Mouse (Mus musculus) forebrain, embryonic 11.5 days (tissue): ENCODE data around the gene Cfap45. TPM values are rescaled to one million over a fixed set of nuclear protein-coding genes. Genes with fewer than 3 reads are reported as not detected.

Experiments
- ATAC-seq: fragments of 200-750 bp; cut with Nextera tagmentation; replicated peaks from 2 replicates; pipeline ENCODE4 v1.8.0; 2017; ENCODE audit warnings: moderate TSS enrichment; ENCODE audit not compliant: low FRiP score
- DNase-seq: peaks from one replicate; pipeline ENCODE4 v3.0.0-alpha.2; 2017; ENCODE audit warnings: low spot score
- H3K27ac ChIP-seq: fragments of 300-500 bp; sonication (generic); 2 replicates; pipeline ENCODE4 v1.5.1; 2014; ENCODE audit warnings: low read depth, low read length
- H3K27me3 ChIP-seq: fragments of 300-500 bp; sonication (generic); 2 replicates; pipeline ENCODE4 v1.6.1; 2014; ENCODE audit warnings: mild to moderate bottlenecking, low read length, mixed read lengths; ENCODE audit not compliant: control insufficient read depth, insufficient read depth
- H3K36me3 ChIP-seq: fragments of 300-500 bp; sonication (generic); 2 replicates; pipeline ENCODE4 v1.6.1; 2014; ENCODE audit warnings: mild to moderate bottlenecking, low read length, moderate library complexity, mixed read lengths; ENCODE audit not compliant: control insufficient read depth, insufficient read depth
- H3K4me1 ChIP-seq: fragments of 300-500 bp; sonication (generic); replicated peaks from 2 replicates; pipeline ENCODE4 v1.6.1; 2014; ENCODE audit warnings: low read length, mixed read lengths; ENCODE audit not compliant: control insufficient read depth, insufficient read depth
- H3K4me2 ChIP-seq: fragments of 300-500 bp; sonication (generic); 2 replicates; pipeline ENCODE4 v1.6.1; 2014; ENCODE audit warnings: low read depth, mild to moderate bottlenecking, low read length, moderate library complexity, mixed read lengths; ENCODE audit not compliant: severe bottlenecking
- H3K4me3 ChIP-seq: fragments of 300-500 bp; sonication (generic); 2 replicates; pipeline ENCODE4 v1.5.1; 2014; ENCODE audit warnings: low read depth, low read length
- H3K9ac ChIP-seq: fragments of 300-500 bp; sonication (generic); 2 replicates; pipeline ENCODE4 v1.6.1; 2014; ENCODE audit warnings: low read length
- H3K9me3 ChIP-seq: fragments of 300-500 bp; sonication (generic); 2 replicates; pipeline ENCODE4 v1.6.1; 2016; ENCODE audit warnings: low read length, mixed read lengths; ENCODE audit not compliant: control insufficient read depth
- WGBS: fragments of 180-500 bp; shearing (Covaris S2); extraction: QIAGEN DNeasy Blood & Tissue Kit; methylation state at CpG from one replicate; pipeline ENCODE4 v1.1.7; 2014; 5-methylcytosine and 5-hydroxymethylcytosine counted together
- polyA plus RNA-seq: library from polyadenylated mRNA; unstranded; fragments of >200 nt; fragmentation: Nextera tagmentation; extraction: Ambion mirVana; gene quantifications from 2 replicates; pipeline ENCODE4 v1.2.1, GENCODE M21; 2014

Cfap45 gene
- polyA plus RNA-seq, 1 experiment from 2014 or later: 1.2 TPM

DNA sequence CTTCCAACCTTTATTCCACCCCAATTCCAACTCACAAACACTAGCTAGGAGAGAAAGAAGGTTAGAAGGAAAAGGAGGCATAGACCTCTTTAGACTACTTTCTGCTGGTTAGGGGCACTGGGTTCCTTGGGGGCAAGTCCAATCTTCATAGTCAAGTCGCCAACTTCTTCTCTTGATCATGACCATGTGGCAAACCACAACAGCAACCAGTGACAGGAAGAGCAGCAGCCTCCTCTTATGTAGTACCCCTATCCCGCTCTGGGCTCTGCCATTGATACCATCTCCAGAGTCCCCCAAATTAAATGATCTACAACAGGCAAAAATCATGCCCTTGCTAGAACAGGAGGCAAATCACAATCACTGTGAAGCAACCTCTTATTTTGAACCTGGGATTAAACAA is 73.4 kb downstream of the Cfap45 start:
- no peak overlapping the region for H3K4me2 ChIP-seq
- no peaks in the 10 kb centered on the region for H3K36me3 ChIP-seq
- DNase-seq: no peak
- H3K27ac ChIP-seq: no peak overlapping the region
- H3K4me3 ChIP-seq: no peak overlapping the region
- H3K9me3 ChIP-seq: no peaks in the 10 kb centered on the region
- no peaks in the 10 kb centered on the region for H3K27me3 ChIP-seq
- no peak overlapping the region for H3K9ac ChIP-seq
- no peak for ATAC-seq
- WGBS: 91% methylated on average over 2 of the region's 2 CpGs
- H3K4me1 ChIP-seq: no peaks in the 10 kb centered on the region

DNA sequence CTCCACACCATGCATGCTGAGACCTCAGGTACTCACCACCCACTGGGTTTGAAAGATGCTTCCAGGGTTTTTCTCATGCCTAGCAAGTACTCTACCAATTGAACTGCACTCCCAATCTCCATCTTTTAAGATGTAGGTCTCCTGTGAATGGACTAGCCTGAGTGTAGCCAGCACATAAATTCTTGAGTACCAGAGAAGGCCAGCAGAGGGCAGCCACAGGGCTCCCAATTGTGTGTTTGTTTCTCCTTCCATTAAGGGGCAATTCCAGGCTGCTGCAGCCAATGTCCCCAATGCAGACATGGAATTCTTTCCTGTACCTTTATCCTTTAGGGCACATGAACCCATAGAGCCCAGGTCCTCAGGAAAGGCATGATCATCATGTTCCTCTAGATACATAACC is 73.9 kb downstream of the Cfap45 start:
- H3K9me3 ChIP-seq: no peaks in the 10 kb centered on the region

More for the DNA sequence above, 73.9 kb downstream of the Cfap45 start:
- Histone ChIP-seq H3K36me3 (no peaks in the 10 kb centered on the region), H3K4me2 (no peak overlapping the region), H3K27me3 (no peaks in the 10 kb centered on the region), H3K9ac (no peak overlapping the region), H3K4me3 (no peak overlapping the region), H3K27ac (no peak overlapping the region), H3K4me1 (no peaks in the 10 kb centered on the region)
- peak; percentile 66 for DNase-seq
- peak; percentile 53; the same call in 1 of the 2 replicates for ATAC-seq

Other genes with a start within 250 kb of the Cfap45 start
- gene Atp1a2, start 222.7 kb upstream of the Cfap45 start, polyA plus RNA-seq: 1.5 and 2.1 TPM in 2 replicates
- 0.68 and 0.89 TPM in 2 replicates for gene Kcnj9, start 191.5 kb upstream of the Cfap45 start, polyA plus RNA-seq
- 0.69 and 0.73 TPM in 2 replicates for gene Kcnj10, start 179.6 kb upstream of the Cfap45 start, polyA plus RNA-seq
- 13.7 and 14.8 TPM in 2 replicates for gene Pigm, start 144.3 kb upstream of the Cfap45 start, polyA plus RNA-seq
- gene Slamf9, start 45.4 kb upstream of the Cfap45 start, polyA plus RNA-seq: 0.27 and 0.28 TPM in 2 replicates
- gene Igsf9, start 39.0 kb upstream of the Cfap45 start, polyA plus RNA-seq: 83.2 and 94.4 TPM in 2 replicates
- gene Tagln2, start 20.8 kb upstream of the Cfap45 start, polyA plus RNA-seq: 38.5 and 38.6 TPM in 2 replicates
- 0.17 TPM in 1 of 2 replicates, not detected in the other for gene Vsig8, start 35.1 kb downstream of the Cfap45 start, polyA plus RNA-seq
- gene Slamf8, start 69.8 kb downstream of the Cfap45 start, polyA plus RNA-seq: not detected in 2 replicates
- 0.19 TPM in 1 of 2 replicates, not detected in the other for gene Fcrl6, start 81.8 kb downstream of the Cfap45 start, polyA plus RNA-seq
- 7.7 and 8.4 TPM in 2 replicates for gene Dusp23, start 112.2 kb downstream of the Cfap45 start, polyA plus RNA-seq
- gene Crp, start 177.3 kb downstream of the Cfap45 start, polyA plus RNA-seq: not detected in 2 replicates